Mouse (Mus musculus): ENCODE measurements around the gene Jade2.

- TF ChIP-seq CTCF (IDR thresholded peaks at IDR 0.05; ENCODE audit: low read depth) (no peak), EP300 (IDR thresholded peaks at IDR 0.05; ENCODE audit: low read depth) (no peak)
These were observed 23.4 kb downstream of the Jade2 start for GRCm38 (mm10) chr11:51834067-51834411.
